Mouse (Mus musculus) liver, embryonic 13.5 days (tissue): ENCODE measurements at regions not wholly inside any gene's neighbourhood (a gene's known extent, or its start where the extent isn't known, plus 50 kb on each side); places are given as distances from the start of the nearest gene placed in this dataset.

Experiments
- ATAC-seq: fragments of 200-750 bp; cut with Nextera tagmentation; 2 replicates; pipeline ENCODE4 v1.8.0; 2017; ENCODE audit warnings: low read depth, mild to moderate bottlenecking, moderate number of reproducible peaks, moderate library complexity
- DNase-seq: peaks from one replicate; pipeline ENCODE4 v3.0.0; 2022
- H3K27ac ChIP-seq: fragments of 300-500 bp; sonication (generic); 2 replicates; pipeline ENCODE4 v1.5.1; 2015; ENCODE audit warnings: moderate library complexity, mild to moderate bottlenecking, inconsistent platforms
- H3K27me3 ChIP-seq: fragments of 300-500 bp; sonication (generic); 2 replicates; pipeline ENCODE4 v1.6.1; 2015; ENCODE audit warnings: mild to moderate bottlenecking, inconsistent platforms
- H3K36me3 ChIP-seq: fragments of 300-500 bp; sonication (generic); 2 replicates; pipeline ENCODE4 v1.6.1; 2015; ENCODE audit warnings: mild to moderate bottlenecking, inconsistent platforms
- H3K4me1 ChIP-seq: fragments of 300-500 bp; sonication (generic); replicated peaks from 2 replicates; pipeline ENCODE4 v1.6.1; 2015; ENCODE audit warnings: inconsistent platforms
- H3K4me2 ChIP-seq: fragments of 300-500 bp; sonication (generic); 2 replicates; pipeline ENCODE4 v1.6.1; 2015; ENCODE audit warnings: inconsistent platforms, mild to moderate bottlenecking, moderate library complexity
- H3K4me3 ChIP-seq: fragments of 300-500 bp; sonication (generic); replicated peaks from 2 replicates; pipeline ENCODE4 v1.5.1; 2015; ENCODE audit warnings: mild to moderate bottlenecking, inconsistent platforms
- H3K9ac ChIP-seq: fragments of 300-500 bp; sonication (generic); 2 replicates; pipeline ENCODE4 v1.6.1; 2015; ENCODE audit warnings: mild to moderate bottlenecking, inconsistent platforms
- H3K9me3 ChIP-seq: fragments of 300-500 bp; sonication (generic); replicated peaks from 2 replicates; pipeline ENCODE4 v1.6.1; 2016; ENCODE audit warnings: inconsistent platforms
- WGBS: fragments of 180-500 bp; shearing (Covaris S2); methylation state at CpG from one replicate; pipeline ENCODE4 v1.1.7; 2015; ENCODE audit not compliant: insufficient replicate concordance; 5-methylcytosine and 5-hydroxymethylcytosine counted together

- DNase-seq (no peak), ATAC-seq (no peak)
- H3K27ac ChIP-seq, result no peak overlapping the region
- H3K4me2 ChIP-seq, result no peak overlapping the region
- H3K9ac ChIP-seq, result no peak overlapping the region
- H3K4me3 ChIP-seq, result no peak overlapping the region
- no peaks in the 10 kb centered on the region for H3K4me1 ChIP-seq
- H3K36me3 ChIP-seq, result no peaks in the 10 kb centered on the region
- H3K9me3 ChIP-seq, result no peaks in the 10 kb centered on the region
- peaks cover 9% of the 10 kb centered on the region; the same call in 1 of the 2 replicates for H3K27me3 ChIP-seq
- 40% methylated on average over 1 of the region's 1 CpGs for WGBS
Observed at GRCm38 (mm10) chr11:20882756-20883155, 51.9 kb upstream of the Lgalsl start.

- 58% methylated on average over 2 of the region's 2 CpGs for WGBS
- Histone ChIP-seq H3K9ac (no peak overlapping the region), H3K4me2 (no peak overlapping the region), H3K27me3 (peaks cover 9% of the 10 kb centered on the region; the same call in 1 of the 2 replicates), H3K4me3 (no peak overlapping the region), H3K27ac (no peak overlapping the region), H3K9me3 (no peaks in the 10 kb centered on the region), H3K4me1 (no peaks in the 10 kb centered on the region), H3K36me3 (no peaks in the 10 kb centered on the region)
- DNase-seq, result no peak
- ATAC-seq, result no peak
Observed at GRCm38 (mm10) chr11:20883907-20884306, 53.1 kb upstream of the Lgalsl start.

GRCm38 (mm10) chr11:20887044-20887443 is 56.2 kb upstream of the Lgalsl start:
- Histone ChIP-seq H3K4me1 (no peaks in the 10 kb centered on the region), H3K4me2 (no peak overlapping the region), H3K27ac (no peak overlapping the region), H3K4me3 (no peak overlapping the region), H3K9ac (no peak overlapping the region), H3K36me3 (no peaks in the 10 kb centered on the region), H3K9me3 (no peaks in the 10 kb centered on the region), H3K27me3 (peaks cover 9% of the 10 kb centered on the region; the same call in 1 of the 2 replicates)
- no peak for DNase-seq
- 60% methylated on average over 2 of the region's 2 CpGs for WGBS
- no peak for ATAC-seq

- Histone ChIP-seq H3K4me3 (no peak overlapping the region), H3K4me1 (no peaks in the 10 kb centered on the region), H3K36me3 (no peaks in the 10 kb centered on the region), H3K27me3 (peaks cover 33% of the 10 kb centered on the region), H3K9ac (no peak overlapping the region), H3K9me3 (no peaks in the 10 kb centered on the region), H3K4me2 (no peak overlapping the region), H3K27ac (no peak overlapping the region)
- DNase-seq, result no peak
- 52% methylated on average over 3 of the region's 3 CpGs for WGBS
- no peak for ATAC-seq
Observed at GRCm38 (mm10) chr11:20890479-20890878, 59.6 kb upstream of the Lgalsl start.

GRCm38 (mm10) chr11:20891711-20892110 is 60.9 kb upstream of the Lgalsl start:
- H3K36me3 ChIP-seq, result no peaks in the 10 kb centered on the region
- no peak overlapping the region for H3K27ac ChIP-seq
- H3K4me3 ChIP-seq, result no peak overlapping the region
- H3K9ac ChIP-seq, result no peak overlapping the region
- ATAC-seq (no peak), DNase-seq (no peak)
- WGBS, result 58% methylated on average over 10 of the region's 10 CpGs
- peaks cover 32% of the 10 kb centered on the region for H3K27me3 ChIP-seq
- H3K4me2 ChIP-seq, result no peak overlapping the region
- no peaks in the 10 kb centered on the region for H3K9me3 ChIP-seq
- H3K4me1 ChIP-seq, result peaks cover 7% of the 10 kb centered on the region

- ATAC-seq (peak; percentile 57), DNase-seq (no peak)
- Histone ChIP-seq H3K4me1 (peaks cover 22% of the 10 kb centered on the region), H3K4me2 (no peak overlapping the region), H3K9me3 (no peaks in the 10 kb centered on the region), H3K27me3 (peaks cover 50% of the 10 kb centered on the region), H3K36me3 (no peaks in the 10 kb centered on the region), H3K9ac (no peak overlapping the region), H3K4me3 (no peak overlapping the region), H3K27ac (no peak overlapping the region; the same call in 1 of the 2 replicates)
- WGBS, result 10% methylated on average over 11 of the region's 11 CpGs
Observed at GRCm38 (mm10) chr11:20896277-20897123, 65.6 kb upstream of the Lgalsl start.

- H3K9me3 ChIP-seq, result no peaks in the 10 kb centered on the region
- ATAC-seq, result no peak
- no peak overlapping the region for H3K4me3 ChIP-seq
- no peak overlapping the region for H3K4me2 ChIP-seq
- peaks cover 22% of the 10 kb centered on the region for H3K4me1 ChIP-seq
- H3K27me3 ChIP-seq, result peaks cover 58% of the 10 kb centered on the region
- H3K36me3 ChIP-seq, result no peaks in the 10 kb centered on the region
- H3K27ac ChIP-seq, result no peak overlapping the region
- WGBS, result 72% methylated on average over 7 of the region's 7 CpGs
- no peak for DNase-seq
- H3K9ac ChIP-seq, result no peak overlapping the region
Observed at GRCm38 (mm10) chr11:20897468-20897867, 66.6 kb upstream of the Lgalsl start.

GRCm38 (mm10) chr11:20898558-20898957 is 67.7 kb upstream of the Lgalsl start:
- Histone ChIP-seq H3K9me3 (no peaks in the 10 kb centered on the region), H3K27me3 (peaks cover 50% of the 10 kb centered on the region), H3K36me3 (no peaks in the 10 kb centered on the region), H3K4me3 (no peak overlapping the region), H3K9ac (no peak overlapping the region), H3K4me2 (no peak overlapping the region), H3K4me1 (peaks cover 22% of the 10 kb centered on the region), H3K27ac (no peak overlapping the region)
- WGBS, result 50% methylated on average over 4 of the region's 4 CpGs
- no peak for DNase-seq
- ATAC-seq, result no peak

- no peaks in the 10 kb centered on the region for H3K36me3 ChIP-seq
- H3K27me3 ChIP-seq, result peaks cover 46% of the 10 kb centered on the region
- H3K4me1 ChIP-seq, result peaks cover 22% of the 10 kb centered on the region
- 37% methylated on average over 6 of the region's 6 CpGs for WGBS
- DNase-seq (no peak), ATAC-seq (peak; percentile 78)
- no peak overlapping the region for H3K27ac ChIP-seq
- H3K4me3 ChIP-seq, result no peak overlapping the region
- H3K4me2 ChIP-seq, result no peak overlapping the region
- no peaks in the 10 kb centered on the region for H3K9me3 ChIP-seq
- no peak overlapping the region for H3K9ac ChIP-seq
Observed at GRCm38 (mm10) chr11:20899766-20900165, 68.9 kb upstream of the Lgalsl start.

GRCm38 (mm10) chr11:20902001-20902400 is 71.1 kb upstream of the Lgalsl start:
- Histone ChIP-seq H3K36me3 (no peaks in the 10 kb centered on the region), H3K4me3 (no peak overlapping the region), H3K27ac (no peak overlapping the region), H3K9ac (no peak overlapping the region), H3K4me2 (no peak overlapping the region), H3K4me1 (peaks cover 12% of the 10 kb centered on the region), H3K27me3 (peaks cover 43% of the 10 kb centered on the region), H3K9me3 (no peaks in the 10 kb centered on the region)
- ATAC-seq (no peak), DNase-seq (no peak)
- 70% methylated on average over 2 of the region's 2 CpGs for WGBS

- Histone ChIP-seq H3K9ac (no peak overlapping the region), H3K27me3 (peaks cover 40% of the 10 kb centered on the region), H3K9me3 (no peaks in the 10 kb centered on the region), H3K4me1 (peaks cover 12% of the 10 kb centered on the region), H3K27ac (no peak overlapping the region), H3K4me2 (no peak overlapping the region), H3K36me3 (no peaks in the 10 kb centered on the region), H3K4me3 (no peak overlapping the region)
- 65% methylated on average over 8 of the region's 8 CpGs for WGBS
- ATAC-seq, result no peak
- DNase-seq, result no peak
Observed at GRCm38 (mm10) chr11:20902910-20903309, 72.1 kb upstream of the Lgalsl start.

- no peak for ATAC-seq
- Histone ChIP-seq H3K9ac (no peak overlapping the region), H3K9me3 (no peaks in the 10 kb centered on the region), H3K27ac (no peak overlapping the region), H3K36me3 (no peaks in the 10 kb centered on the region), H3K4me3 (no peak overlapping the region), H3K27me3 (peaks cover 19% of the 10 kb centered on the region; the same call in 1 of the 2 replicates), H3K4me1 (peaks cover 2% of the 10 kb centered on the region; the same call in 1 of the 2 replicates), H3K4me2 (no peak overlapping the region)
- WGBS, result 51% methylated on average over 3 of the region's 3 CpGs
- DNase-seq, result no peak
Observed at GRCm38 (mm10) chr11:20907996-20908395, 77.1 kb upstream of the Lgalsl start.
